Mouse (Mus musculus): ENCODE results near the gene Slc45a3.

The Slc45a3 gene

GRCm38 (mm10) chr1:132026925-132027646 lies 64.3 kb downstream of the Slc45a3 start:
- DNase-seq (ENCODE audit: low spot score): no peak

DNA sequence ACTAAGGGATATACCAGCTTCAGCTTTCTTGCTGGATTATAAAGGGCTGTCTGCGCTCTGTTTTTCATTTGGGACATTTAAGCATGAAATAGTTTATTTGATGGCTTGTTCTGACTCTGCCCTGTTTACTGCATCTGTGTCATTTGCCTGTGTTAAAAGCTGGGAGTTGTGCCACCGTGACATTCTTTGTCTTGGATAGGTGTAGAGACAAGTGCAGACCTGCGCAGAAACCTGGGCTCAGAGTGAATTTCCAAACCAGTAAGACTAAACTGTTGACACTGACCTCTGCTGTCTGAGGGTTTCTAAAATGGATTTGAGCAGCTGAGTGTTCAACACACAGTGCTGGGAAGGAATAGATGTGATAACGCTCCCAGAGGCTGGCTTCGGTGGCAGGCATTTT lies 65.2 kb downstream of the Slc45a3 start:
- no peak for DNase-seq (ENCODE audit: low spot score)

DNA sequence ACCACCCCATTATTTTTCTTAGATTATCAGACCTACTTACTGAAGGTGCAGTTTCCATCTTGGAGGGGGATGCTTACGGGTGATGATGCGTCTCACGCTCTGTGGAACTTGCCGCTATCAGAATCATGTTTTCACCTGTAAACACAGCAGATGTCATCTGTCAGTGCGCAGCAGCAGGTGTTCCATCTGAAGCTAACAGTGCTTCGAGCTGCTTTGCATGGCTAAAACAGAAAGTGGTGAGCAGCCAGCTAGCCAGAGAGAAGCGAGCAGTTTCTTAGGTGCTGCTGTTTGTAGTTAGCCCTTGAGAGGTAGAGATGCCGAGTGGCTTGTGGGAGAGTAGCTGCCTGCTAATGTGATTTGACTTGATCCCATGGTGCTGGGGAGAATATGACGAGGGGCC lies 65.6 kb downstream of the Slc45a3 start:
- DNase-seq (ENCODE audit: low spot score): no peak

- DNase-seq (ENCODE audit: low spot score): no peak
Observed at GRCm38 (mm10) chr1:132030574-132030973, 67.8 kb downstream of the Slc45a3 start.

DNA sequence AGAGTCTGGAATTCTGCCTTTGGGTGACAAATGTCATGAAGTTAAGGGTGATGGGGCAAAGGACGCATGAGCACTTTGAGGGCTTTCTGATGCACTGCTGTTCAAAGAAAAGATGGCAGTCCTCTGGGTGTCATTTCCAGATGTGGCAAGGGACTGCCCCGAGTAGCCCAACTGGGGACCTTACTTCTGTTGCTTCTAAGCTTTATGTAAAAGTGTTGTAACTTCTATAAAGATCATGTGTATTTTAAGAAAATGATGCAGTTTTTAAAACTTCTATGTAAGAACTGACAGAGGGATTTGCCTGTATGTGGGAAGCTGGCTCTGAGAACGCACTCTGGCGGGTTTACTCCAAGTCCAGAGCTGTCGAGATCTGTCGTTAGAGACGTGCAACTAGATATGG lies 69.4 kb downstream of the Slc45a3 start:
- no peak for DNase-seq (ENCODE audit: low spot score)

All from layer of hippocampus, adult 11-12 months (tissue).